Mouse (Mus musculus) ES-Bruce4 (cell line): Measurements from ENCODE around the gene Capn15. TPM values are rescaled to one million over a fixed set of nuclear protein-coding genes. Genes with fewer than 3 reads are reported as not detected.
A peak's percentile ranks its signal among the peaks of the same experiment; 100 is the strongest.

ENCODE experiments used
- H3K27ac ChIP-seq: 2 replicates; pipeline ENCODE4 v1.5.1; 2012; ENCODE audit warnings: low read length, inconsistent platforms; ENCODE audit not compliant: insufficient read depth
- H3K27me3 ChIP-seq: 2 replicates; pipeline ENCODE4 v1.6.1; 2012; ENCODE audit warnings: mild to moderate bottlenecking, low read length, inconsistent platforms; ENCODE audit not compliant: control insufficient read depth, poor library complexity, insufficient read depth, severe bottlenecking
- H3K36me3 ChIP-seq: 2 replicates; pipeline ENCODE4 v1.6.1; 2012; ENCODE audit warnings: inconsistent platforms, mild to moderate bottlenecking, low read length, moderate library complexity; ENCODE audit not compliant: control insufficient read depth, poor library complexity, insufficient read depth, severe bottlenecking
- H3K4me1 ChIP-seq: one replicate; pipeline ENCODE4 v1.8.1; 2011; ENCODE audit warnings: low read length; ENCODE audit not compliant: control insufficient read depth, insufficient read depth
- H3K4me3 ChIP-seq: 2 replicates; pipeline ENCODE4 v1.5.1; 2011; ENCODE audit warnings: low read depth, mild to moderate bottlenecking, low read length
- H3K9ac ChIP-seq: 2 replicates; pipeline ENCODE4 v1.6.1; 2012; ENCODE audit warnings: low read depth, mild to moderate bottlenecking, inconsistent platforms; ENCODE audit not compliant: poor library complexity, severe bottlenecking
- H3K9me3 ChIP-seq: replicated peaks from 2 replicates; pipeline ENCODE4 v1.6.1; 2012; ENCODE audit warnings: mild to moderate bottlenecking, low read length, inconsistent platforms; ENCODE audit not compliant: control insufficient read depth, poor library complexity, insufficient read depth, severe bottlenecking
- CTCF ChIP-seq: IDR thresholded peaks from one replicate; pipeline ENCODE4 v1.8.1; 2011; ENCODE audit warnings: low read depth, low read length
- EP300 ChIP-seq: IDR thresholded peaks from 2 replicates; pipeline ENCODE4 v1.6.1; 2011; ENCODE audit warnings: low read depth, low read length; ENCODE audit not compliant: insufficient read depth
- POLR2A ChIP-seq: IDR thresholded peaks from one replicate; pipeline ENCODE4 v1.8.1; 2011; ENCODE audit warnings: low read length; ENCODE audit not compliant: insufficient read depth
- polyA plus RNA-seq: library from polyadenylated mRNA; stranded (reverse); fragments of >200 nt; gene quantifications from 2 replicates; pipeline ENCODE4 v1.2.4, GENCODE M21; 2011; ENCODE audit warnings: low read depth; ENCODE audit not compliant: missing spikeins, insufficient read depth, insufficient read length

Gene Capn15
- polyA plus RNA-seq, 1 experiment = 14.2 TPM

DNA sequence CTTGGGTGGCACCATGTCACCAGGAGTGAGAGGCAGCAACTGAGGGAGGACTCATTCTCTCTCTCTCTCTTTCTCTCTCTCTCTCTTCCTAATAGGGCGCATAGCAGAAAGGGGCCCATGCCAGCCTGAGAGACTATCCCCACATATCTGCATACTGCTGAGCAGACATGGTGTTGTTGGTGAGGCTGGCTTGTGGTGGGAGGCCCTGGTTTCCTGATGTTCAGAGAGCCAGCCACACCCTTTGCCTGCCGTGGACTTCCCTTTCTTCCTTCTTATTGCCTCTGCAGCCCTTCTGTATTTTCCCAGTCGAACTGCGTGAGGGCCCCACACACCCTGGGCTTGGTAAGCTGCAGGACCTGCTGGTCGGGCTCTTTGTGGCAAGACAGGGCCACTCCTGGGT, 4.7 kb upstream of the Capn15 start:
- Histone ChIP-seq H3K9ac (no peak overlapping the region), H3K9me3 (no peaks in the 10 kb centered on the region), H3K27me3 (no peaks in the 10 kb centered on the region), H3K27ac (no peak overlapping the region), H3K36me3 (no peaks in the 10 kb centered on the region), H3K4me1 (no peaks in the 10 kb centered on the region), H3K4me3 (no peak overlapping the region)
- no peak for TF ChIP-seq CTCF
- TF ChIP-seq EP300 = no peak
- TF ChIP-seq POLR2A = no peak

GRCm38 (mm10) chr17:25984556-25985305, 865 bp downstream of the Capn15 start:
- Histone ChIP-seq H3K9ac (peak overlapping the region; percentile 78), H3K27me3 (no peaks in the 10 kb centered on the region), H3K4me1 (peaks cover 2% of the 10 kb centered on the region), H3K27ac (no peak overlapping the region), H3K9me3 (no peaks in the 10 kb centered on the region), H3K4me3 (peak overlapping the region; percentile 86), H3K36me3 (no peaks in the 10 kb centered on the region)
- TF ChIP-seq EP300 (no peak), POLR2A (no peak), CTCF (no peak)

DNA sequence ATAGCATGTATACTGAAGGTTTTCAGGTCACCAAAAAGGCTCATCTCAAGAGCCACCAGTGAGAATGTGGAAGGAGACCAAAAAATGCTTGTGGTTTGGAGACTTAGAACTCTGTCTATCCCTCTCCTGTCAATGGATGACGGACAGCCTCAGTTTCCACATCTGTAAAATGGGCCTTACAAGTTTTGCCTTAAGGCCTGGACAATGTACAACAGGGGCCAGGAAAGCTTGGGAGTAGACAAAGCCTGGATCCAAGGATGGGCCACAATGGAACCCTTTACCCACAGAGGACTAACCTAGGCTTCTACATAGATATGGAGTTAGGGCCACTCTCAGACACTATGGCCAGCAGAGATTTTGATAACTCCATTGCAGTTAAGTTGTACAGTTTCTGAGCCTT, 1.5 kb downstream of the Capn15 start:
- no peak overlapping the region for H3K27ac ChIP-seq
- H3K9me3 ChIP-seq = no peaks in the 10 kb centered on the region
- H3K4me1 ChIP-seq = peaks cover 2% of the 10 kb centered on the region
- TF ChIP-seq EP300 (no peak), POLR2A (no peak), CTCF (no peak)
- no peaks in the 10 kb centered on the region for H3K27me3 ChIP-seq
- no peaks in the 10 kb centered on the region for H3K36me3 ChIP-seq
- H3K4me3 ChIP-seq = no peak overlapping the region
- H3K9ac ChIP-seq = peak overlapping the region; percentile 78; the same call in 1 of the 2 replicates

GRCm38 (mm10) chr17:25982913-25983312, 2.7 kb downstream of the Capn15 start:
- Histone ChIP-seq H3K9me3 (no peaks in the 10 kb centered on the region), H3K27ac (no peak overlapping the region), H3K4me3 (no peak overlapping the region), H3K36me3 (no peaks in the 10 kb centered on the region), H3K4me1 (peaks cover 2% of the 10 kb centered on the region), H3K9ac (no peak overlapping the region), H3K27me3 (no peaks in the 10 kb centered on the region)
- TF ChIP-seq POLR2A (no peak), CTCF (no peak), EP300 (no peak)

- no peaks in the 10 kb centered on the region for H3K9me3 ChIP-seq
- H3K27ac ChIP-seq = no peak overlapping the region
- H3K4me3 ChIP-seq = no peak overlapping the region
- no peak overlapping the region for H3K9ac ChIP-seq
- no peaks in the 10 kb centered on the region for H3K36me3 ChIP-seq
- H3K4me1 ChIP-seq = peaks cover 2% of the 10 kb centered on the region
- TF ChIP-seq POLR2A = no peak
- TF ChIP-seq CTCF = no peak
- TF ChIP-seq EP300 = no peak
- H3K27me3 ChIP-seq = no peaks in the 10 kb centered on the region
These were observed 4.7 kb downstream of the Capn15 start for GRCm38 (mm10) chr17:25980854-25981253.

GRCm38 (mm10) chr17:25979829-25980738, 5.5 kb downstream of the Capn15 start:
- no peaks in the 10 kb centered on the region for H3K27me3 ChIP-seq
- no peaks in the 10 kb centered on the region for H3K9me3 ChIP-seq
- H3K9ac ChIP-seq = no peak overlapping the region
- peaks cover 2% of the 10 kb centered on the region for H3K4me1 ChIP-seq
- no peak for TF ChIP-seq CTCF
- TF ChIP-seq POLR2A = no peak
- TF ChIP-seq EP300 = no peak
- no peaks in the 10 kb centered on the region for H3K36me3 ChIP-seq
- H3K4me3 ChIP-seq = no peak overlapping the region
- H3K27ac ChIP-seq = no peak overlapping the region
